Mouse (Mus musculus): ENCODE measurements around the gene Dennd2d. TPM values are rescaled to one million over a fixed set of nuclear protein-coding genes. Genes with fewer than 3 reads are reported as not detected.

Dennd2d gene
- polyA plus RNA-seq, 1 experiment from 2014 or later: 1.3 TPM

Other genes starting within 250 kb of the Dennd2d start
- not detected in 2 replicates for gene Chil6, start 76.2 kb upstream of the Dennd2d start, polyA plus RNA-seq (2016; fragmentation: Nextera tagmentation; extraction: Ambion mirVana)
- gene Dram2, start 65.4 kb downstream of the Dennd2d start, polyA plus RNA-seq (2016; fragmentation: Nextera tagmentation; extraction: Ambion mirVana): 32.8 and 35.3 TPM in 2 replicates
- gene Cept1, start 65.4 kb downstream of the Dennd2d start, polyA plus RNA-seq (2016; fragmentation: Nextera tagmentation; extraction: Ambion mirVana): 39.5 and 40.8 TPM in 2 replicates
- 13.9 and 14.5 TPM in 2 replicates for gene Lrif1, start 202.6 kb downstream of the Dennd2d start, polyA plus RNA-seq (2016; fragmentation: Nextera tagmentation; extraction: Ambion mirVana)